Mouse (Mus musculus) lung, adult 2 months (tissue): ENCODE measurements around the gene Tmprss9. TPM values are rescaled to one million over a fixed set of nuclear protein-coding genes. Genes with fewer than 3 reads are reported as not detected.
A peak's percentile ranks its signal among the peaks of the same experiment; 100 is the strongest.
"Not testable (repeated sequence)": the region's sequence is repeated elsewhere in the genome, so short reads cannot be mapped to it uniquely, and the experiment has no call there.

ENCODE experiments used
- DNase-seq: peaks from one replicate; pipeline ENCODE4 v3.0.0; 2022
- H3K4me1 ChIP-seq: fragments of 200-500 bp; 2 replicates; pipeline ENCODE4 v1.6.1; 2011; ENCODE audit warnings: low read length; ENCODE audit not compliant: control insufficient read depth, insufficient read depth
- H3K4me3 ChIP-seq: fragments of 200-500 bp; replicated peaks from 2 replicates; pipeline ENCODE3; 2011; ENCODE audit warnings: low read depth, mild to moderate bottlenecking, control low read depth, low read length; ENCODE audit errors: extremely low read depth
- CTCF ChIP-seq: fragments of 200-500 bp; IDR thresholded peaks from 2 replicates; pipeline ENCODE4 v1.5.1; 2011; ENCODE audit warnings: mild to moderate bottlenecking, low read length, control low read depth; ENCODE audit not compliant: insufficient read depth
- POLR2A ChIP-seq: fragments of 200-500 bp; IDR thresholded peaks from 2 replicates; pipeline ENCODE4 v1.6.1; 2011; ENCODE audit warnings: low read depth, mild to moderate bottlenecking, control low read depth, low read length, borderline replicate concordance; ENCODE audit errors: extremely low read depth
- WGBS: fragments of 180-500 bp; shearing (Covaris S2); methylation state at CpG from one replicate; pipeline ENCODE4 v1.1.7; 2018; 5-methylcytosine and 5-hydroxymethylcytosine counted together
- polyA plus RNA-seq: library from polyadenylated mRNA; depleted of rRNA; stranded (reverse); fragments of >200 nt; gene quantifications from 2 replicates; pipeline ENCODE4 v1.2.3, GENCODE M21; 2012; rRNA removed

Tmprss9 gene
- polyA plus RNA-seq, result 0.06 and 0.07 TPM in 2 replicates

DNA sequence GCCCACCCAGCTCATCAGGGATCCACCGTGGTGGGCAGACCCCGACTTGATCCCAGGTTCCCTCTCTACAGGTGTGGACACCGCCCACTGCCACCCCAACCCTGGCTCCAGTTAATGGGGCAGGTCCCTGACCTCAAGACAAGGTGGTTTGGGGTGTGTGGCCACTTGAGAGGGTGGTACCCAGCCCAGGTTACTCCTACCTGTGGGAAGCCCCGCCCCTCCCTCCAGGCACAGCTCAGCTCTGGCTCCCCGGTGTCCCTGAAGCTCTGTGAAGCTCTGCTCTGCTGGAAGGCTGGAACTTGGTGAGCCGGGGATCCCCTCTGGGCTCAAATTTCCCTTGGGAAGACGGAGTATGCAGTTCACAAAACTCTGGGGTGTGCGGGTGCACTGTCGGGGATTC lies at the start of gene Tmprss9:
Gene Tmprss9, plus strand, starts transcription at position 268 of the 400 bp plus-strand sequence.
- no peak for DNase-seq
- 29% methylated on average over 9 of the region's 9 CpGs for WGBS
- no peak within 1 kb of the TSS for H3K4me3 ChIP-seq
- no peaks in the 10 kb centered on the region for H3K4me1 ChIP-seq
- no peak for TF ChIP-seq CTCF

GRCm38 (mm10) chr10:80821991-80822390 lies 49.7 kb upstream of the Tmprss9 start:
- H3K4me1 ChIP-seq, result no peaks in the 10 kb centered on the region
- 41% methylated on average over 2 of the region's 2 CpGs for WGBS
- no peak for DNase-seq
- no peak overlapping the region for H3K4me3 ChIP-seq
- TF ChIP-seq POLR2A (no peak), CTCF (0 out of 2 replicates have a peak, but pooled peaks have one; percentile 17)

GRCm38 (mm10) chr10:80822528-80822927 lies 49.1 kb upstream of the Tmprss9 start:
- no peak for TF ChIP-seq POLR2A
- TF ChIP-seq CTCF, result no peak
- H3K4me1 ChIP-seq, result no peaks in the 10 kb centered on the region; the same call in 1 of the 2 replicates

GRCm38 (mm10) chr10:80823316-80823715 lies 48.3 kb upstream of the Tmprss9 start:
- 79% methylated on average over 1 of the region's 1 CpGs for WGBS

More at GRCm38 (mm10) chr10:80822528-80822927, 49.1 kb upstream of the Tmprss9 start:
- no peak for DNase-seq
- whole genome bisulfite sequencing, result 82% methylated on average over 5 of the region's 5 CpGs
- no peak overlapping the region for H3K4me3 ChIP-seq

GRCm38 (mm10) chr10:80823847-80824643 lies 47.6 kb upstream of the Tmprss9 start:
- Histone ChIP-seq H3K4me1 (no peaks in the 10 kb centered on the region; the same call in 1 of the 2 replicates), H3K4me3 (no peak overlapping the region)
- no peak for TF ChIP-seq CTCF
- TF ChIP-seq POLR2A, result no peak
- 42% methylated on average over 8 of the region's 8 CpGs for WGBS
- no peak for DNase-seq

More at GRCm38 (mm10) chr10:80823316-80823715, 48.3 kb upstream of the Tmprss9 start:
- Histone ChIP-seq H3K4me1 (no peaks in the 10 kb centered on the region; the same call in 1 of the 2 replicates), H3K4me3 (no peak overlapping the region)
- no peak for TF ChIP-seq POLR2A
- no peak for TF ChIP-seq CTCF
- DNase-seq, result no peak

- no peak for DNase-seq
- TF ChIP-seq CTCF, result no peak
- no peak for TF ChIP-seq POLR2A
- 63% methylated on average over 2 of the region's 2 CpGs for WGBS
- H3K4me1 ChIP-seq, result no peaks in the 10 kb centered on the region; the same call in 1 of the 2 replicates
- H3K4me3 ChIP-seq, result no peak overlapping the region
Observed at GRCm38 (mm10) chr10:80824827-80825226, 46.8 kb upstream of the Tmprss9 start.

- H3K4me3 ChIP-seq, result peak within 1 kb of the TSS; percentile 92
- WGBS, result under 1% methylated on average over 81 of the region's 82 CpGs
- H3K4me1 ChIP-seq, result no peaks in the 10 kb centered on the region; the same call in 1 of the 2 replicates
- peak; percentile 98 for DNase-seq
- TF ChIP-seq CTCF, result no peak
- peak; percentile 98 for TF ChIP-seq POLR2A
Observed at GRCm38 (mm10) chr10:80826151-80827062, 45.2 kb upstream of the Tmprss9 start, which contains the start of gene Oaz1. Oaz1 (plus strand) TSS chr10:80826656.

DNA sequence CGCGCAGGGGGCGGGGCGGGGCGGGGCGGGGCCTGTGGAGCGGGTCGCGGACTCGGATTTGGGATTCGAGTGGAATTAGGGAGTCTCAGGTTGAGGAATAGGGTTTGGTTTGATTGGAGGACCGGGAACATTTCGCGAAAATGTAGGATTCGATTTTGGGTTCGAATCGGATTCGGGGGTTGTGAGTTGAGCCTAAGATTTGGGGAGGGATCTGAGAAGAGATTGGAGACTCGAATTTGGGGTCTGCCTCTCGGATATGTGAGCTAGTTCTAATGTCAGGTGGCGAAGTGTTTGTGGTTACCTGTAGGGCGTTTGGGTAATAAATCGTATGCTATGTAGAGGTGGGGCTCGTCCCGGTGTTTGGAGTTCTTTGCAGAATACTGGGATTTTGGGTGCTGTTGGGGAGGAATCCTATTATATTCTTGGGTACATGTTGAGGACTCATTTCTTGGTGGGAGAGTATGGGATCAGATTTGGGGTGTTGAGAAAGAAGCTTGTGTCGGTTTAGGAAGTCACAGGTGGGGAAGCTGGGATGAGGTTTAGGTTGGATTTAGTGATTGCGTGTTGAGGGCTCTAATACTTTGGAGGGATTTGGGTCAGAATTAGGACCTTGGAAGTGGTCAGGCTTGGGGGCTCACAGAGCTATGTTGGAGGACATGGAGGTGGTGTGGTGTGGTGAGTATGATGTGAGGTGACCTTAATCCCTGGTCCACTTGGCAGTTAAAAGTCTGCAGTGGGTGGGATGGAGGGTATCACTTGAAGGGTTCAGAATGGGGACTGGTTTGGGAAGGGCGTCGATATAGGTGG lies 44.4 kb upstream of the Tmprss9 start:
- WGBS, result 4% methylated on average over 29 of the region's 29 CpGs
- TF ChIP-seq CTCF, result no peak
- TF ChIP-seq POLR2A, result no peak

GRCm38 (mm10) chr10:80827870-80828420 lies 43.7 kb upstream of the Tmprss9 start:
- H3K4me1 ChIP-seq, result no peaks in the 10 kb centered on the region; the same call in 1 of the 2 replicates
- peak overlapping the region; percentile 52 for H3K4me3 ChIP-seq
- TF ChIP-seq POLR2A (no peak), CTCF (no peak)
- WGBS, result 51% methylated on average over 10 of the region's 10 CpGs
- no peak for DNase-seq

More for the DNA sequence above, 44.4 kb upstream of the Tmprss9 start:
- no peak for DNase-seq
- Histone ChIP-seq H3K4me3 (peak overlapping the region; percentile 92), H3K4me1 (no peaks in the 10 kb centered on the region; the same call in 1 of the 2 replicates)

DNA sequence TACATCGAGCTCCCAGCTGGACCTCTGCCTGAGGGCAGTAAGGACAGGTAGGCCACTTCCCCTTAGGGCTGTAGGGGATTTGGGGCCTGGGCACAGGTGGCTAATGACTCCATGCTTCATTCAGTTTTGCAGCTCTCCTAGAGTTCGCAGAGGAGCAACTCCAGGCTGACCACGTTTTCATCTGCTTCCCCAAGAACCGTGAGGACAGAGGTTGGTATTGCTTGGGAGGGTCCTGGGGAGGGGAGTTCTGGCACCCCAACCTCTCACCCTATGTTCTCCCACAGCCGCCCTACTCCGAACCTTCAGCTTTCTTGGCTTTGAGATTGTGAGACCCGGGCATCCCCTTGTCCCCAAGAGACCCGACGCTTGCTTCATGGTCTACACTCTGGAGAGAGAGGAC lies 43.1 kb upstream of the Tmprss9 start:
- H3K4me1 ChIP-seq, DNase-seq, H3K4me3 ChIP-seq: not testable (repeated sequence)
- 66% methylated on average over 7 of the region's 9 CpGs for WGBS
